Mouse (Mus musculus): ENCODE measurements around the gene Abhd12b.

The Abhd12b gene

GRCm38 (mm10) chr12:70153842-70154241 is at the start of gene Abhd12b:
TSS of gene Abhd12b (plus strand) at chr12:70154142.
- no peak for DNase-seq (ENCODE audit: low read depth in 1 of 2, low spot score in 2 of 2)

- no peak for DNase-seq (ENCODE audit: low read depth in 1 of 2, low spot score in 2 of 2)
These were observed 49.7 kb upstream of the Abhd12b start for GRCm38 (mm10) chr12:70104199-70104598.

GRCm38 (mm10) chr12:70104776-70105420 is 49.0 kb upstream of the Abhd12b start:
- no peak for DNase-seq (ENCODE audit: low read depth in 1 of 2, low spot score in 2 of 2)

DNA sequence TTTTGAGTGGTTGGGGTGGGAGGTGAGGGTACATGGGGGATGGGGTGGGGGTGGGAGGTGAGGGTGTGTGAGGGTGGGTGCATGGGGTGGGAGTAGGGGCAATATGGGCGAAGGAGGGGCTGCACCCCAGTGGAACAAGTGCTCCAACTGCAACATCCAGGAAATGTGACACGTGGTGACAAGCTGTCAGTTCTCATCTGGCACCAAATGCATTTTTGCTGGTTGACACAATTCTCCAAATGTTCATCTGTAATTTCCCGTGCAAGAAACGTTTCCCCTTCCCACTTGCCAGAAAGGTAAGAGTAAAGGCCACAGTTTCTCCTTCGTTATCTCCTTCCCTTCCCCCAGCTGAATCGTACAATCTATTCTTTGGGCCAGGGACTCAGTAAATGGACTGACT is 48.1 kb upstream of the Abhd12b start:
- DNase-seq (ENCODE audit: low read depth in 1 of 2, low spot score in 2 of 2) = no peak

DNA sequence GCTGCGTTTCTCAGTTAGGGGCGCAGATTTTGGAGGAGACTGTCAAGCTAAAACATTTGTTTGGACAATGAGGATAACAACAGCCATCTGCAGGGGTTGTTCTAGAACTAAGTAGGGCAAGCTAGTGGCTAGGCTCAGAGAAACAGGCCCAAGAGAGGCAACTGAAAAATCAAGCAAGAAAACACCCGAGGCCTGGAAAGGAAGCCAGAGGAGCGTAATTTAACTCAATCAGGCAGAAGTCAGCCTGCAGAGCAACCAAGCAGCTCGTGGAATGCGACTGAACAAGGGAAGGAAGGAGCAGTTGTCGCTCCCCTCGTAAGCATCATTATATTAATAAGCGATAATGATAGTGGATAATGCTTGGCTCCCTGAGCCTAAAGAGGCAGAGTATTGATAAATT is 47.4 kb upstream of the Abhd12b start:
- no peak for DNase-seq (ENCODE audit: low read depth in 1 of 2, low spot score in 2 of 2)

- DNase-seq (ENCODE audit: low read depth in 1 of 2, low spot score in 2 of 2) = no peak
These were observed 45.8 kb upstream of the Abhd12b start for GRCm38 (mm10) chr12:70108104-70108503.

DNA sequence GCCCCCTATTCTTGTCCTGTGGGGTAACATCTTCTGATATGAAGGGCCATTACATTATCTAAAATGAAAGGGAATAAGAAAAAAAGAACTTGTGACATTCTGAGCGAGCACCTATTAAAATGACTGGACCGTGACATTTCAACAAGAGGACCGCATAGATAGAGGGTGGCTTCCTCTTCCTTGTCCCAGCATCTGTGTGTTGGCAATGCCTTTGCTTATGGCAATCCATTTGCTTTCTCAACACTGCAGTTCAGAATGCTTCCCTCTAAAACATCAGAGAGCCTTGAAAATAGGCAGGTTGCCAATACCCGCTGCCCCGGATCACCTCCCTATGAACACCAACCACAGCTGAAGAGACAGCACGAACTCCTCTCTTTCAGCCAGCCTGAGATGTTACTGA is 44.0 kb upstream of the Abhd12b start:
- no peak for DNase-seq (ENCODE audit: low read depth in 1 of 2, low spot score in 2 of 2)

DNA sequence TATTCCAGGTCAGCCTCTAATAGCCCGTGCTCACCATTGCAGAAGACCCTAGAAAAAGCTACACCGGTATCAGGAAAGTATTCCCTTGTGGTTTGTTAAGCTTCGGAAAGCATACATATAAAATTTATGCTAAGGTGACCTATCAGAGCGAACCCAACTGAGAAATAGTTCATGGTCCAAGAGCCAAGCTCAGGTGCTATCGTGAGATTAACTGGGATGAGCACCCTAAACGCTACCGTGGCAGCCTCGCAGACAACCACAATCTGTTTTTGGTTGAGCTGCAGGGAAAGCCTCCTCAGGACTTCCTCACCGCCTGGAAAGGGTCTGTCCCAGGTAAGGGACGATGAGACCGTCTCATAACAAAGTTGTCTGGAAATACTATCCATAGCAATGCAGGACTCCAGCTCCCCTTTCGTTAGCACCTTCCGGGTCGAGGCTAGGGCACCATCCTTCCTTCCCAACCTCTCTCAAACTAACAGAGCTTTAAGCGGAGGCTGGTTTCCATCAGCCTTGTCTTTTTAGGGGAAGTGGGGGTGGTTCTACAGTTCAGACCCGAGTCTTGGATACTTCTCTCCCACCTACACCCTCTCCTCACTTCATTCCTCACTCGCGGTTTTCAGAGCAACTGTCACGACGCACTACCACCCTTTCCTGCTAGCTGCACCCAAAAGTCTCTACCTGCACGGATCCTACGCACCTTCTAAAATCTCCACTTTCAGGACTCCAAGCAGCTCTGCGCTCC is 43.4 kb upstream of the Abhd12b start:
- no peak for DNase-seq (ENCODE audit: low read depth in 1 of 2, low spot score in 2 of 2)

GRCm38 (mm10) chr12:70111117-70111366 is 42.9 kb upstream of the Abhd12b start:
- DNase-seq (ENCODE audit: low read depth in 1 of 2, low spot score in 2 of 2) = no peak

GRCm38 (mm10) chr12:70111367-70112089 is 42.4 kb upstream of the Abhd12b start:
- DNase-seq (ENCODE audit: low read depth in 1 of 2, low spot score in 2 of 2) = peak in 1 of 2 experiments; percentile 47

- DNase-seq (ENCODE audit: low read depth in 1 of 2, low spot score in 2 of 2) = no peak
These were observed 41.9 kb upstream of the Abhd12b start for GRCm38 (mm10) chr12:70112090-70112383.

- no peak for DNase-seq (ENCODE audit: low read depth in 1 of 2, low spot score in 2 of 2)
These were observed 40.6 kb upstream of the Abhd12b start, which contains the start of gene Nin for GRCm38 (mm10) chr12:70113351-70113750. TSS of gene Nin (minus strand) at chr12:70113717.

- DNase-seq (ENCODE audit: low read depth in 1 of 2, low spot score in 2 of 2) = no peak
These were observed 36.8 kb upstream of the Abhd12b start for GRCm38 (mm10) chr12:70117146-70117545.

DNA sequence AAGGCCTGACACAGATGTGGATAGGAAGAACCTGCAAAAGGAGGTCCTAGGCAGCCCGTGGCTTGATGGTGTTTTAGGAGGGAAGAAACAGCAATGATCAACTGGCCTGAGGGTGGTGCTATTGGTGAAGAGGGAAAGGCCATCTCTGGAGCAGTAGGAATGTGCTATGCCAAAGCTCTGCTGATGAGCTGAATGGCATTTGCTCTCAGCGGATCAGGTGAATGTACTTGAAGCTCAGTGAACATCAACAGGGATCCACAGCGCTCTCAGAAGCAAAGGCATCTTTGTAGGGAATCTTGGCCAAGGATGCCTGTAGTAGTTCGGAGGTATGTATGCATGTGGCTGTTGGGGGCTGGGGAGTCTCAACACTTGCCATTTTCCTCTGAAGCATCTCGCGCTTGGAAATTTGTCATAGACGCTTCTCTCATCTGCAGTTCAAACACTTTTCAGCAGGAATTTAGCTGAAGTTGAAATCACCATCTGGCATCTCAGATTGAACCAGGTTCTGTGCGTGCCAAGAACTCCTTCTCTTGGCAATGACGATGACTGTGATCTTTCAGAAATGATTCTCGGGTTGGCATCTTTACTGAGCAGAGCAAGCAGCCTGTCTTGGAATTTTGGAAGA is 35.1 kb upstream of the Abhd12b start:
- DNase-seq (ENCODE audit: low read depth in 1 of 2, low spot score in 2 of 2) = no peak

DNA sequence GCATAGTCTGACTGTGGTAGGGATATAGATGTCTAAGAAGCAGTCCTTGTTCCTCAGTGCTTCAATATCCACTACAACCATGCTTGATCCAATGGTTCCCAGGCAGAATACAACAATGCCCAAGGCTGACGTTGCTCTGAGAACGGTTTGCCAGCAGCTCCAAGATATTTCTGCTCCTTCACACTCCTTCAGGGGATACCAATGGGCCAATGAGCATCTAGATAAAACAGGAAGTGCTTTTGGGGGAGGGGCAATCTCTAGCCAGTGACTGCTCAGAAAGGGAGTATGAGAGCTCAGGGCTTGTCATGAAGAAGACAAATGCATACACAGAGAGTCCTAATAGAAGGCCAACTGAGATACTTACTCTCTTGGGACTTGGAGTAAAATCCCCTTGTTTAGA is 34.4 kb upstream of the Abhd12b start:
- no peak for DNase-seq (ENCODE audit: low read depth in 1 of 2, low spot score in 2 of 2)

DNA sequence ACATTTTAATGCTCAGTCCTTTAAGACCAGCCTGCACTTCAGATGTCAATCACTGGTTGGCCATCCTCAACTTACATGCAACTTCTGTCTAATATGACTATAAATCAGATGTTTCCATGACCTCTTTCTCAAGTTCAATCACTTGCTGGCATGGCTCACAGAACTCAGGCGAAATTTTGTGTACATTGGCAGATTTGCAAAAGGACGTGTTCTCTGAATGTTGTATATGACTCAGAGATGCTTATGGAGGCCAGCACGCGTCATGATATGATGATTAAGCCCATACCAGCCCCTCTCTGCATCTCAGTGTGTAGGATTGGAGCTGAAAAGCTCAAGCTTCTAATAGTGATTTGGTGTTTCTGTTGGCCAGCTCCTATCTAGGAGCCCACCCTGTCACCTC is 27.3 kb upstream of the Abhd12b start:
- no peak for DNase-seq (ENCODE audit: low read depth in 1 of 2, low spot score in 2 of 2)

DNA sequence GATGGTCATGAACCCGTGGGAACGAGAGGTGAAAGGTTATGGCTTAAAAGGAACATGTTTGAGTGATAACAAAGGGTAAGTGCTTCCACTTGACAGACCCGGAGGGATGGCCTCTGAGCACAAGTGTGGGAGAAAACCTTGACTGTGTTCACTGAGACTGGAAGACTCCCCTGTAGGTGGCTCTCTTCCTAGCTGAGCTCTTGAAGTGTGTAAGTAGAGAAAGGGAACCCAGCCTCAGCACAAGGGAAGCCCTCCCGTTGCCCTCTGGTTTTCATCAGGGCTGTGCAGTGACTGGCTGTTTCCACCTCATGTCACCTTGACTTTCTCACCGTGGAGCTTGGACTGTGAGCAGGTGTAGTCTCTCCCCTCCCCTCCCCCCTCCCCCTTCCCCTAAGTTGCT is 24.8 kb upstream of the Abhd12b start:
- DNase-seq (ENCODE audit: low read depth in 1 of 2, low spot score in 2 of 2) = no peak

- DNase-seq (ENCODE audit: low read depth in 1 of 2, low spot score in 2 of 2) = no peak
These were observed 22.8 kb upstream of the Abhd12b start for GRCm38 (mm10) chr12:70131042-70131675.

DNA sequence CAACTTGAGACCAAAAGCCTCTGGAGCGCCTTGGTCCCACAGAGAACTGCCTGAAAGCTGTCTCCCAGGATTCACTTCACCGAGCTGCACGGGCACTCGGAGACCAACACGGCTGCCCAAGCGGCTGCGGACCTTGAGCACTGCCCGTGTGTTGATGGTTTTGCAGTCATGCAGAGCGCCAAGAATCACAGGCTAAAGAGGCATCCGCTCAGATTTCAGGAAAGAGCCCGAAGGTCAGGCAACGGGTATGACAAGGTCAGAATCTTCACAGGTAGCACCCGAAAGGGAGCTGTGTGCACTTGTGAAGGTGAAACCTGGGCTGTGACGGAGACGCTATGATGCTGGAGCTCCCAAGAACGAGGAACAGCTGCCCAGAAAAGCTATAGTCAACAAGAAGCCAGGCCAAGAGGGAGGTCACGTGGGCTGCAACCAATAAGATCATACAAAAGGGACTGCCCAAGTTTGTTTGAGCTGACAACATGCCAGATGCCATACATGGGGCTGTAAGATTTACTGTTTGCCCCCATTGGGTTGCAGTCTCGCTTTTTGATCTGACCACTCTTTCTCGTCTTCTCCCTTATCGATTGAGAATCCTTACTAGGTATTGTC is 19.2 kb upstream of the Abhd12b start:
- no peak for DNase-seq (ENCODE audit: low read depth in 1 of 2, low spot score in 2 of 2)

DNA sequence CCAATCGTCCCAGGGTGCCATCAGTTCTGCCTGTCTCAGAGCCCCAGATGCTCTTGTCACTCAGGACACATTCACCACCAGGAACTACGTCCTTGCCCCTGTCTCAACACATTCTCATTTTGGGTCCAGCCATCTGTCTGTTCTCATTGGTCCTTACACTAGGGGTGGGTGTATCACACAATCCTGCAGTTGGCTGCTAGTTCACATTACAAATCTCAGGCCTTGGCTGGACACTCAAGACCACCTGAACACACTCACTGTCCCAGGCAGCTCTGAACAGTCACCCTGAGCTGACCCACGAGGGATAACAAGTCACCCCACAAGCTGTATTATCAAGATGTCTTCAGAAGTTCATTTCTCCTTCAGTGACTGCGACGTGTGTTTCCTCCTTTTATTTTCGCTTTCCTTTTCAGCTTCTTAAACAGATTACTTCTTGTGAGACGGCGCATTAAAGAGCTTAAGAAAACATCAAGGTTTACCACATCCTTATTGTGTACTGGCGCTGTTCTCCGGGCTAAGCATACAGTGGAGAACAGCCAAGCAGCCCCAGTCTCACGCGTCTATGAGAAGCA is 17.7 kb upstream of the Abhd12b start:
- peak in 1 of 2 experiments; percentile 46 for DNase-seq (ENCODE audit: low read depth in 1 of 2, low spot score in 2 of 2)

GRCm38 (mm10) chr12:70137095-70137494 is 16.8 kb upstream of the Abhd12b start:
- no peak for DNase-seq (ENCODE audit: low read depth in 1 of 2, low spot score in 2 of 2)

All from monocyte, adult 2 months (primary cell).